Mouse (Mus musculus) 3134 (cell line): ENCODE data around the gene Smurf1.

Experiments used
- DNase-seq: peaks from one replicate; pipeline ENCODE4 v3.0.0-alpha.2; 2011; ENCODE audit warnings: low spot score; ENCODE audit not compliant: insufficient read length; ENCODE audit errors: extremely low read depth

Gene Smurf1

DNA sequence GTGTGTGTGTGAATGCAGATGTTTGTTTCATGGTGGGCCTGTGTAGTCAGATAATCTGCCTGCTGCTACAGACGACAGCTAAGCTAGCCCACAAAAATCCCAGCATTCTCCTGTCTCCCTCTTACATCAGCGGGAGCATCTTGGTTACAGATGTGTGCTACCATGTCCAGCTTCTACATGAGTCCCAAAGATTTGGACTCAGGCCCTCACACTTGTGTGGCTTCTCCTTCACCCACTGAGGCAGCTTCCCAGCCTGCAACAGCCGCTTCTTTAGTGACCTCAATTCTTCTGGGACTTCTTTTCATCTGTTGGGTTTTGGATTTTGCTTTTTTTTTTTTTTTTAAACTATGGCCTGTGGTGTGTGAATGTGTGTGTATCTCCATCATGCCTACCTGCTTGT, 92.8 kb downstream of the Smurf1 start:
- DNase-seq = no peak

DNA sequence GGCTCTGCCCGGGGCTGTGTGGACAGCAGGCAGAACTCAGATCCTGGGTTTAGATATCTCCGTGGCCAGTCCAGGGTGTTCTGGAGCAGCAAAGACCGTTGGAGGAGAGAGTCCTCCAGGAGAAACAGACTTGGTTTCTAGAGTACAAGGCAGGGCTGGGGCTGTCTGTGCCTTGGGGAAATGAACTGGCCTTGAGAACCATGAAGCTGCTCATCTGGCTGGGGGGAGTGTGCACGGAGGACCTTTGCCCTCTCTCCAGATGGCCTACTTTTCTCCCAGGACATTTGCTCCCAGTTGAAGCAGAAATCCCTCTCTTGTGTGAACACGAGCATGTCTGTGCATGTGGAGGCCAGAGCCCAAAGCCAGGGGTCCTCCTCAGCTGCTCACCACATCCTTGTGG, 93.3 kb downstream of the Smurf1 start:
- DNase-seq = no peak

DNA sequence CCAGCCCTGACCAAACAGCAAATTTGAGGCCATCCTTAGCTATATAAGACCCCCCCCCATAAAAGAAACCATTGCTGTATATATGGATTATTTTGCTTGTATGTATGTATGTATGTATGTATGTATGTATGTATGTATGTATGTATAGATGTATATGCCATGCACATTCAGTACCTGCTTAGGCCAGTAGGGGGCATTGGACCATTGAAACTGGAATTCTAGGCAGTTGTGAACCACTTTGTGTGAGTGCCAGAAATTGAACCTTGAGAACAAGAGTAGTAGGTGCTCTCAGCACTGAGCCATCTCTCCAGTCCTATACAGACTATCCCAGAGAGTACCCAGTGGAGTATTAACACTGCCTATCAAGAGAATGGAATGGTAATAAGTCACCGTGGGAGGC, 93.9 kb downstream of the Smurf1 start:
- no peak for DNase-seq

DNA sequence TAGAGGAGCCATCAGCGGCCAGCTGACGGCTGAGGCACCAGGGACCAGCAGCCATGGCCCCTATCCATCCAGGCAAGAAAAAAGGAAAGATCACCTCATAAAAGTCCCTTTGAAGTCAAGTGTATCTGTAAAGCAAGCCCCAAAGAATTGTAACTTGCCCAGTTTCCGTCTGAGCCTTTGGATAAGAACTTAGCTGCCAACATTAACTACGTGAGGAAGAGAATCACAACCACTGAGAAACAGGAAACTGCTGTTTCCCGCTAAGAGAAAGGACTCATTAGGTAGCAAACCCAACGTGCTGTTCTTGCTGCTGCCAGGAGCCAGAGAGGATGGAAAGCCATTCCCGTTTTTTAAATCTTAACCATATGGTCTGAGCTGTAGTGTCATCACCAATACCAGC, 94.9 kb downstream of the Smurf1 start:
- no peak for DNase-seq

DNA sequence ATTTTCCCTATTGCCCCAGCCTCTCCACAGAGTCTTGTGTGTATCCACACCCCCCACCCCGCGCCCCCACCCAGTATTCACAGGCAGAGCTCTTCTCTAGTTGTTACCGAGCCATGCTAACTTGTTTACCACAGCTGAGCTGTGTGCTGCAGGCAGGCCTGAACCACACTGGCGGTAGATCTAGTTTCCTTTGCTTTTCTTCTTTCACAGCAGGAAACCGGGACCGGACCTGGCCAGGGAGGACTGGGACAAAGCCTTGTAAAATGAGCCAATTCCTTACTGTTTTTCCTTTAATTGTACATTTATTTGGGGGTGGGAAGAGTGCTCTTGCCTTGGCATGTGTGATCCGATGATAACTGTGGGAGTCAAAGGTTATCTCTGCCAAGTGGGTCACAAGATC, 96.2 kb downstream of the Smurf1 start:
- no peak for DNase-seq

DNA sequence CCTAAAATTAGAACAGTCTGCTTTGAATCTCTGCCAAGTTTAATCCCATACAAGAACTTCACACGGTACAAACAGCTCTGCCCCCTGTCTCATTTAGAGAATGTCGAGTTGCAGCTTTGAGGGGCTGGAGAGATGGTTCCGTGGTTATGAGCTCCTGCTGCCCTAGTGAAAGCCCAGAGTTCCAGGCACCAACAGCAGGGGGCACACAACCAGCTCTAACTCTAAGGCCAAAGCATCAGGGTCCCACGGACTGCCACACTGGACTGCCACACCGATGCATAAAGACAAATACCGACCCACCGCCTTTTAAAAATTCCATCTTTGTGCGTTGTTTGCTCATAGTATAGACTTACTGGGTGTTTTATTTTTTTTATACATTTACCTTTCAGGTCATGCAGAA, 98.7 kb downstream of the Smurf1 start:
- DNase-seq = no peak

DNA sequence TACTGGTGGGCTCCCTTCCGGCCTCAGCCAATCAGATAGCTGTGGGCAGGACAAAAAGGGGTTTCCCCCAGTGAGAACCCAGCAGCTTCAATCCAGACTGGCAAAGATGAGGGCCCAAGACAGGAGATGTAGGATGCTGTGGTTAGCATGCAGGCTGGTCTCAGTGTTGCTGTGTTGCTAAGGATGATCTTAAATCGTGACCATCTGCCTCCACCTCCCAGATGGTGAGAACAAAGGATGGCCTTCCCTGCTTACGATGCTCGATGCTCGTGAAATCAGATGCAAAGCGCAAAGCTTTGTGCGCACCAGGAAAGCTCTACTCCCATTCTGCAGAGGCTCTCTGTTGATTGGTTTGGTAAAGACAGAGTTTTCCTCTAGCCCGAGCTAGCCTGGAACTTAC, 104.7 kb downstream of the Smurf1 start:
- no peak for DNase-seq

DNA sequence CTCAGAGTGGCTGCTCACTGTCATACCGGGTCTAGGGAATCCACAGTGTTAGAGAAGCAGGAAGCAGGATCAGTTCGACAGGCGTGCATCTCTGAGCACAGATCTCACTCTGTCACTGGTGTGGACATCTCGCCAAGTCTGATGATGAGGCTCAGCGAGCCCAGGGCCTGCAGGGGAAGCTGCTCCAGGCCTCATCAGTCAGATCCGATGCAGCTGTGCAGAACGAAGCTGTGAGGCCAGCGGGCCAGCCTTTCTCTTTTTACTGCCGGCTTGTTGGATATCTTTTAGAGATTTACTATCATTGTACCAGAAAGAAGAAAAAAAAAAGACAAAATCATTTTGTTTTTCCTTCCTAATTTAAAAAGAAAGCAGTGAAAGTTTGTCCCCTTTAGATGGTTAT, 106.4 kb downstream of the Smurf1 start:
- DNase-seq = no peak

DNA sequence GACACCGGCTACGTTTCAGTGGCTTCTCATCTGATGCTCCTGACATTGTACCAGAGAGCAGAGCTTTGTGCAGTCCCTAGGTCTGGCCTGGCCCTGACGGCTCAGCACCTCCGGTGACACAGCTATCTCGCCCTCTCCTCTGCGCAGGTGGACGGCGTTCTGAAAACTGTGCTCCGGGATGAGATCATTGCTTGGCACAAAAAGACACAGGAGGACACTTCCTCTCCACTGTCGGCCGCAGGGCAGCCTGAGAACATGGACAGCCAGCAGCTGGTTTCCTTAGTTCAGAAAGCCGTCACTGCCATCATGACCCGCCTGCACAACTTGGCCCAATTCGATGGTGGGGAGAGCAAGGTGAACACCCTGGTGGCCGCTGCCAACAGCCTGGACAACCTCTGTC, 107.1 kb downstream of the Smurf1 start:
- no peak for DNase-seq

DNA sequence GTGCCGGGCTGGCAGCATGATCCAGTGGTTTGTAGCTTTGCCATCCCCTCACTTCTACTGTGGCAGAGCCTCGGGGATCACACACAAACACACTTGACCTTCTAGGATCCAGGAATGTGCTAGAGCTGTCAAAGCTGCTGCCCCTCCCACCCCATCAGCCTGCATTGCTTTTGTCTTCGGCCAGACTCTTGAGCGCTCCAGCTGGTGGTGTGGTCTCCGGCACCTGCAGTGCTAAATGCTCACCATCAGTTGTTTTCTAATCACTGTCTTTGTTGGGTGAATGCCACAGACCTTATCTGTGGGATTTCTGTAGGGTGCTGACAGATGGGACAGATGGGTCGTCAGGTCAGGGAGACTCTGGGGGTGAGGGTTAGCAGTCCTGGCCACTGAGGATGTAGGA, 109.7 kb downstream of the Smurf1 start:
- no peak for DNase-seq

DNA sequence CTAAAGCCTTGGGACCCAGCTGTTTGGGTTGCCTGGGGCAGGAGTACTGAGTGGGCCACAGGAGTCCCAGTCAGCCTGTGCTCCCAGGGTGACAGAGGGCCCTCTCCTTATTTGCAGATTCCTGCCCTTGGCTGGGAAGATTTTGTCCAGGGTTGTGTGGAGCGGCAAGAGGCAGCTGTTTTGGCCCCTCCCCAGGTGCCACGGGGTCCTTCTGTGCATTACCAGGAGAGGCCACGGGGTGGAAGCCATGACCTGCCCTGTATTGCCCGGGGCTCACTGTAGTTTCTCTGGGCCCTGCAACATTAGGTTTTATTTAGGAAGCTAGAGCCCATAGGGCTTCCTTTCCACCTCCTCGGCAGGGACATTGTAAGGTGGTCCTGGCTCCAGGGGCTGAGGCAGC, 111.7 kb downstream of the Smurf1 start:
- no peak for DNase-seq

DNA sequence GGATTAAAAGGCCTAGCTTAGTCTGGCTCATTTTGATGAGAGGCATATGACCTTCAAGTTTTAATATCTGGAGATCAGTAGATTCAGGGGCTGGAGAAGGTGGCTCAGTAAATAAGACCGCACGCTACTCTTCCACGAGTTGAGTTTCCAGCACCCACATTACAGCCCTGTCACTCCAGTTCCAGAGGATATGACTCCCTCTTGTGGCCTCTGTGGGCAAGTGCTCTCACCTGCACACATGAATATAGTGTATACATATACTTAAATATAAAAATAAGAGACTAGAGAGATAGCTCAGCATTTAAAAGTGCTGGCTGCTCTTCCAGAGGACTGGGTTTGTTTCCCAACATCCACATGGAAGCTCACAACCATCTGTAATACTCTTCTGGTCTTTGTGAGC, 113.8 kb downstream of the Smurf1 start:
- DNase-seq = no peak

DNA sequence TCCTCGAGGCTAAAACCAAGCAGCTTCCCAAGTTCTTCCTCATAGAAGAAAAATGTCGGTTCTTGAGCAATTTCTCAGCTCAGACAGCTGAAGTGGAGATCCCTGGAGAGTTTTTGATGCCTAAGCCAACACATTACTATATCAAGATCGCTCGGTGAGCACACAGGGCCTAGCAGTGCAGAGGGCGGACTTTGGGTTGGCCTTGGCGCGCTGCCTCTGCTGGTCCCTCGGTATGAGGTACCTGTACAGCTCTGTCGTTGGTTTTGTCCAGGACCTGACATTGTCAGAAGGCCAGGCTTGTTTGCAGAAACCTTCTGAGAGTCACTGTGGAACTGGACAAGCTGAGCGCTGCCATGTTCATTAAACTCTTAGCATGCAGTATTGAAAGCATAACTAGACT, 115.7 kb downstream of the Smurf1 start:
- no peak for DNase-seq

DNA sequence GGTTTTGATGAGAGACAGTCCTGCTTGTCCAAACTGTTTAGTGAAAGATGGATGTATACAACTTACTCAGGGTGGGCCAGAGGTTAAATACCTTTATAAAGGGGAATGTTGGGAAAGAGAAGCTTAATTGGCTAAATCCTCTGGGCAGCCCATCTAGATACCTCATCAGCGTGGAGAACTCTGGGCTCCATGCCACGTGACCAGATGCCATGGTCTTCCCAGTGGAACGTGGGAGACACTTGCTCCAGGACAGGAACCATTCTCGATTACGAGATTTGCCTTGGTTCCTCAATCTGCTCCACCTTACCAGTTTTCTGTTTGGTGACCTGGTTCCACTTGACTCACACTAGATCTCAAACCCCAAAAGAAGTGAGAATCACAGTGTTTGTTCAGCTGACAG, 116.9 kb downstream of the Smurf1 start:
- DNase-seq = no peak

DNA sequence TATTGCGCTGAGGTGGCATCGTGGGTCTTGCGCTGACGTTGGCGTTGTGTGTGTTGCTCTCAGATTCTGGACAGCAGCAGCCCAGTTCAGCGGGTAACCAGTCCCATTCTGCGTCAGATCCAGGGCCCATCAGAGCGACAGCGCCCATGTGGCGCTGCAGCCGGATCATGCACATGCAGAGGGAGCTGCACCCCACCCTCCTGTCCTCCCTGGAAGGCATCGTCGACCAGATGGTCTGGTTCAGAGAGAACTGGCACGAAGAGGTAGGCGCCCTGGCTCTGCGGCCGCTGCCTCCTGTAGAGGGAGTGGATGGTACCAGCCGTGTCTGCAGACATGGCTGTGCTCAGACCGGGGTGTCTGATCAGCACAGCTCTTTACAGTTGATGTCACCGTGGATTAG, 120.3 kb downstream of the Smurf1 start:
- no peak for DNase-seq

DNA sequence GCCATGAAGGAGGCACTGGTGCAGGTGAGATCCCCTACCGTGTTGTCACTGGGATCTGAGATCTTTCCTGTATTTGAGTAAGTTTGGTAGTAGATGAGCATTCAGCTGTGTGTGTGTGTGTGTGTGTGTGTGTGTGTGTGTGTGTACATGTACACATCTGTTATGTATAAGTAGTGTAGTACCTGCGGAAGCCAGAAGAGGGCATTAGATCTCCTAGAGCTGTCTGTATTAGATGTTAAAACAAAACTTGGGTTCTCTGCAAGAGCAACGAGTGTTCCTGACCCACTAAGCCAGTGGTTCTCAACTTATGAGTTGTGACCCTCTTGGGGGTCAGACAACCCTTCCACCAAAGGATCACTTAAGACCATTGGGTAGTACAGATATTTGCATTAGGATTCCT, 129.5 kb downstream of the Smurf1 start:
- no peak for DNase-seq

DNA sequence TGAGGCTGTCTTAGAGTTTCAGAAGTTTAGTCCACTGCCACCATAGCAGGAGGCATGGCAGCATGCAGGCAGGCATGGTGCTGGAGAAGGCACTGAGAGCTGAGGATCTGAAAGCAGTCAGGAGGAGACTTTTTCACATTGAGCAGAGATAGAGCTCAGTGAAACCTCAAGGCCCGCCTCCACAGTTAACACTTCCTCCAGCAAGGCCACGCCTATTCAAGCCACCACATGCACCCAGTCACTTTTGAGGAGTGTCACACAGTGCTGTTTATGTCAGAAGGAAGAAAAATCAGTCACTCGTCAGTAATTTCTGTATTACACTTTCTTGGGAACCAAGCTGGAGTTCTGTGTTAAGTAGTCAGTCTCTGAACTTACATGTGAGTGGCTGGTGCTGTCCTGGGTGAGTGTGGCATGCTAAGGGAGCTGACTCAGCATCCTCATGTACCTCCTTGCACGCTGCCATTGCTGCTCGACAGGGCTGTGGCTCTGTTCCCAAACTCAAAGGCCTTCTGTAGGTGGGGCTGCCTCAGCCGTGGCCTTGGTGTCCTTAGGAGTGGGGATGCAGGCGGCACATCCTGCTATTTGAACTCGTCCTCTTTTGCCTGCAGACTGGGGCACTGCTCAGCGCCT, 133.7 kb downstream of the Smurf1 start:
- no peak for DNase-seq

DNA sequence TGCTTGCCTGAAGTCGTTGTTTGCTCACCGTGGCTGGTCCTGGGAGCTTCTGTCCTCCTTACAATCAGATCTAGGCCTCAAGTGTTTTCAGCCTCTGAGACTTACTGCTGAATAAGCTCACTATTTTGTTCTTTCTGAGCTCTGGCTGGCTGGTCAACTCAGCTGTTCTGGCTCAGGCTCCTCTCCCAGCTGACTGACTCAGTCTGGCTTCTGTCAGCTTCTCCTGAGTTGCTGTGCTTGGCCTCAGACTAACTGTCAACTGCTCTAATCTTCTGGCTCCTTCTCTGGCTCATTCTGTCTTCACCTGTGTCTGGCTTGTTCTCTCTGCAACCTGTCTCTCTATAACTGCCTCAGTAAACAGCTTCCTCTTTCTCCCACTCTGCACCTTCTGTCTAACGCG, 136.0 kb downstream of the Smurf1 start:
- DNase-seq = no peak

DNA sequence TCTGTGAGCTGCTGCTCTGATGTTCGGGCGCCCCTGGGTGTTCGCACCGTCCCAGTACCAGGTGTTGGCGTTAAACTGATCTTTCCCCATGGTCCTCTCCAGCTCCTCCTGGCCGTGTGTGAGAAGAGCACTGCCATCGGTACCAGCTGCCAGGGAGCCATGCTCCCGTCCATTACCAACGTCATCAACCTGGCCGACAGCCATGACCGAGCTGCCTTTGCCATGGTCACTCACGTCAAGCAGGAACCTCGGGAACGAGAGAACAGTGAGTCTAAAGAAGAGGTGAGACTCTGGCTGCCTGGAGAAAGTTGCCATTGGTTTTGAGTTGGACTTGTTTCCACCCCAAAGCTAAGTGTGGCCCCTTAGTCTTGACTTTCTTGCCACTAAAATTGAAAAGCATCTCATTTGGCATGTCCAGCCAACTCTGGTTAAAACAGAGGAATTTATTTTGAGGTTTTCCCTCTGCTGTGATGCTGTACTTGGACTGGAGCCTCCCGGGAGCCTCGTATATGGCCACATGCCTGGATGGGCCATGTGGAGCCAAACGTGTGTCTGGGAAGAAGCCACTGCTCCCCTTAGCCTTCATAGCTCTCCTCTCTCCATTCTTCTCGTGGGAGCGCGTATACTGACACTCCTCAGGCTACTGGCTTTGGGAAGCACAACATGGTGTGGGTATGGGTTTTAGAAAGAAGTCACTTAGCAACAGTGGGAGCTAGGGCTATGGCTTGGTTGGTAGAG, 137.1 kb downstream of the Smurf1 start:
- no peak for DNase-seq
